Mouse (Mus musculus) embryonic facial prominence, embryonic 11.5 days (tissue): Measurements from ENCODE around the gene Itga1. TPM values are rescaled to one million over a fixed set of nuclear protein-coding genes. Genes with fewer than 3 reads are reported as not detected.

Experiments
- ATAC-seq: fragments of 200-750 bp; cut with Nextera tagmentation; replicated peaks from 2 replicates; pipeline ENCODE4 v1.8.0; 2017; ENCODE audit warnings: low read depth; ENCODE audit not compliant: insufficient number of reproducible peaks, low FRiP score, low TSS enrichment
- DNase-seq: peaks from one replicate; pipeline ENCODE4 v3.0.0-alpha.2; 2015; ENCODE audit warnings: low spot score
- H3K27ac ChIP-seq: fragments of 300-500 bp; sonication (generic); replicated peaks from 2 replicates; pipeline ENCODE4 v1.5.1; 2014; ENCODE audit warnings: mild to moderate bottlenecking, low read depth, low read length, control low read depth
- H3K27me3 ChIP-seq: fragments of 300-500 bp; sonication (generic); 2 replicates; pipeline ENCODE4 v1.6.1; 2014; ENCODE audit warnings: mild to moderate bottlenecking, low read length, moderate library complexity, mixed read lengths; ENCODE audit not compliant: control insufficient read depth, insufficient read depth
- H3K36me3 ChIP-seq: fragments of 300-500 bp; sonication (generic); replicated peaks from 2 replicates; pipeline ENCODE4 v1.6.1; 2014; ENCODE audit warnings: low read depth, mild to moderate bottlenecking, low read length, moderate library complexity, mixed read lengths; ENCODE audit not compliant: control insufficient read depth, insufficient read depth
- H3K4me1 ChIP-seq: fragments of 300-500 bp; sonication (generic); 2 replicates; pipeline ENCODE4 v1.6.1; 2014; ENCODE audit warnings: low read length, mixed read lengths; ENCODE audit not compliant: control insufficient read depth, insufficient read depth
- H3K4me2 ChIP-seq: fragments of 300-500 bp; sonication (generic); 2 replicates; pipeline ENCODE4 v1.6.1; 2014; ENCODE audit warnings: low read depth, mild to moderate bottlenecking, control low read depth, low read length, moderate library complexity
- H3K4me3 ChIP-seq: fragments of 300-500 bp; sonication (generic); 2 replicates; pipeline ENCODE4 v1.5.1; 2014; ENCODE audit warnings: low read depth, low read length, control low read depth
- H3K9ac ChIP-seq: fragments of 300-500 bp; sonication (generic); replicated peaks from 2 replicates; pipeline ENCODE4 v1.6.1; 2014; ENCODE audit warnings: mild to moderate bottlenecking, control low read depth, low read length
- H3K9me3 ChIP-seq: fragments of 300-500 bp; sonication (generic); replicated peaks from 2 replicates; pipeline ENCODE4 v1.6.1; 2016; ENCODE audit warnings: mild to moderate bottlenecking, low read length, inconsistent platforms, mixed read lengths; ENCODE audit not compliant: control insufficient read depth
- WGBS: fragments of 180-500 bp; shearing (Covaris S2); extraction: QIAGEN DNeasy Blood & Tissue Kit; methylation state at CpG from one replicate; pipeline ENCODE4 v1.1.7; 2014; 5-methylcytosine and 5-hydroxymethylcytosine counted together
- polyA plus RNA-seq: library from polyadenylated mRNA; unstranded; fragments of >200 nt; fragmentation: Nextera tagmentation; extraction: Ambion mirVana; gene quantifications from 2 replicates; pipeline ENCODE4 v1.2.1, GENCODE M21; 2014

The Itga1 gene
- polyA plus RNA-seq, 1 experiment from 2014 or later, result 2.6 TPM

- Histone ChIP-seq H3K4me1 (no peaks in the 10 kb centered on the region), H3K4me2 (no peak overlapping the region), H3K36me3 (no peaks in the 10 kb centered on the region), H3K9me3 (no peaks in the 10 kb centered on the region), H3K27me3 (no peaks in the 10 kb centered on the region), H3K9ac (no peak overlapping the region), H3K4me3 (no peak overlapping the region), H3K27ac (no peak overlapping the region)
- DNase-seq, result no peak
- no peak for ATAC-seq
- WGBS, result 87% methylated on average over 4 of the region's 4 CpGs
These were observed 187.2 kb downstream of the Itga1 start for GRCm38 (mm10) chr13:114914559-114914958.

DNA sequence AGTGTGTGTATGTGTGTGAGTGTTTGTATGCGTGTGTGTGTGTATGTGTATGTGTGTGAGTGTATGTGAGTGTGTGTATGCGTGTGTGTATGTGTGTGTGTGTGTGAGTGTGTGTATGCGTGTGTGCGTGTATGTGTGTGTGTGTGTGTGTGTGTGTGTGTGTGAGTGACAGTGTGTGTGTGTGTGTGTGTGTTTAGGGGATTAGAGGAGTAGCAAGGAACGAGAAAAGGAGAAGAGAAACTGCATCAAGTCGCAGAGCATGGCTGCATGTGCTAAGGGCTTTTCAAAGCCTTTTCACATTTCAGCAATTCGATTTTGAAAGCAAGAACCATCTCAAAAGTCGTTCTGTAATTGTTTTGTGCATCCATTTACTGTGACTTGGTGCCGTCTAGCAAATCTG is 191.1 kb downstream of the Itga1 start:
- Histone ChIP-seq H3K27me3 (no peaks in the 10 kb centered on the region), H3K36me3 (no peaks in the 10 kb centered on the region), H3K27ac (no peak overlapping the region), H3K4me2 (no peak overlapping the region), H3K4me1 (no peaks in the 10 kb centered on the region), H3K4me3 (no peak overlapping the region), H3K9ac (no peak overlapping the region), H3K9me3 (no peaks in the 10 kb centered on the region)
- no peak for ATAC-seq
- 84% methylated on average over 9 of the region's 9 CpGs for whole genome bisulfite sequencing
- no peak for DNase-seq

- no peak for DNase-seq
- Histone ChIP-seq H3K27me3 (no peaks in the 10 kb centered on the region), H3K4me3 (no peak overlapping the region), H3K9ac (no peak overlapping the region), H3K36me3 (no peaks in the 10 kb centered on the region), H3K4me2 (no peak overlapping the region), H3K9me3 (no peaks in the 10 kb centered on the region), H3K4me1 (no peaks in the 10 kb centered on the region), H3K27ac (no peak overlapping the region)
- 90% methylated on average over 5 of the region's 5 CpGs for WGBS
- ATAC-seq, result no peak
These were observed 192.2 kb downstream of the Itga1 start for GRCm38 (mm10) chr13:114909514-114909913.

GRCm38 (mm10) chr13:114907876-114908275 is 193.9 kb downstream of the Itga1 start:
- ATAC-seq, result no peak

More at GRCm38 (mm10) chr13:114907876-114908275, 193.9 kb downstream of the Itga1 start:
- no peak for DNase-seq
- Histone ChIP-seq H3K4me1 (no peaks in the 10 kb centered on the region), H3K27ac (no peak overlapping the region), H3K36me3 (no peaks in the 10 kb centered on the region), H3K9ac (no peak overlapping the region), H3K27me3 (no peaks in the 10 kb centered on the region), H3K4me2 (no peak overlapping the region), H3K9me3 (no peaks in the 10 kb centered on the region), H3K4me3 (no peak overlapping the region)
- WGBS, result 77% methylated on average over 4 of the region's 4 CpGs

Other genes with a start within 250 kb of the Itga1 start
- 0.79 and 0.85 TPM in 2 replicates for gene Itga2, start 169.9 kb downstream of the Itga1 start, polyA plus RNA-seq
- gene Pelo, start 11.8 kb downstream of the Itga1 start, polyA plus RNA-seq, result 7.6 and 9.4 TPM in 2 replicates
- 1.3 and 2.3 TPM in 2 replicates for gene Gm49395, start within 50 bp of the Itga1 start, polyA plus RNA-seq